In genomic region chr6:120219281-120219680, GRCm38 (mm10) we compare ENCODE assay signal across 19 mouse cellular contexts.
DNase-seq lines count a peak whose midpoint lies in the region; ATAC-seq and TF ChIP-seq lines count a peak whose summit lies in the region.
"Had no signal": no experiment of that assay in that cellular context is flagged by ENCODE, and none has a peak within 500 bp of the region (broad histone marks: within the 10 kb centered on the region; RNA-seq: fewer than 3 reads in every experiment).

No protein-coding gene starts in this region.

- ATAC-seq in liver, postnatal 0 days, result no peak
- no peak for ATAC-seq in erythroid progenitor cell, adult 5-6 weeks (replicated peaks; ENCODE audit: low FRiP score, poor library complexity, severe bottlenecking)
- ATAC-seq: forebrain, embryonic 16.5 days had no signal

- peaks cover 0 to 10% of the 10 kb centered on the region in 2 experiments; a peak in 2 of 4 replicates for H3K36me3 ChIP-seq in MEL (ENCODE audit: control insufficient read depth in 1 of 2, insufficient read depth in 2 of 2, low read length in 2 of 2)
- H3K36me3 ChIP-seq in liver, postnatal 0 days (replicated peaks; ENCODE audit: insufficient read depth, low read length), result no peaks in the 10 kb centered on the region
- H3K36me3 ChIP-seq: embryonic facial prominence, embryonic 12.5 days; heart, embryonic 10.5 days; hindbrain, embryonic 10.5 days; midbrain, embryonic 10.5 days; neural tube, embryonic 12.5 days had no signal

- no peaks in the 10 kb centered on the region for H3K27me3 ChIP-seq in MEL (ENCODE audit: control insufficient read depth in 1 of 2, insufficient read depth in 2 of 2, low read length in 2 of 2)
- H3K27me3 ChIP-seq in liver, postnatal 0 days (ENCODE audit: insufficient read depth, low read length), result no peaks in the 10 kb centered on the region
- H3K27me3 ChIP-seq: embryonic facial prominence, embryonic 12.5 days; neural tube, embryonic 12.5 days had no signal

- no peak overlapping the region for H3K4me3 ChIP-seq in gastrocnemius, adult 2 months
- H3K4me3 ChIP-seq in MEL (ENCODE audit: control insufficient read depth in 1 of 2, insufficient read depth in 1 of 2, low read depth in 2 of 2, low read length in 2 of 2), result no peak overlapping the region
- H3K4me3 ChIP-seq in liver, postnatal 0 days (ENCODE audit: low read depth, low read length), result no peak overlapping the region
- H3K4me3 ChIP-seq: embryonic facial prominence, embryonic 12.5 days; heart, embryonic 10.5 days; hindbrain, embryonic 10.5 days; midbrain, embryonic 10.5 days; neural tube, embryonic 12.5 days had no signal

- peaks cover 2 to 26% of the 10 kb centered on the region in 2 experiments for H3K4me1 ChIP-seq in MEL (ENCODE audit: control insufficient read depth in 1 of 2, insufficient read depth in 2 of 2, low read length in 2 of 2)
- peaks cover 17% of the 10 kb centered on the region for H3K4me1 ChIP-seq in liver, postnatal 0 days (ENCODE audit: insufficient read depth)
- H3K4me1 ChIP-seq: embryonic facial prominence, embryonic 12.5 days; hindbrain, embryonic 10.5 days; midbrain, embryonic 10.5 days; neural tube, embryonic 12.5 days had no signal

- H3K79me2 ChIP-seq in MEL (ENCODE audit: control insufficient read depth, insufficient read depth, low read length, poor library complexity), result no peaks in the 10 kb centered on the region

- 82% methylated on average over 2 of the region's 2 CpGs for WGBS in liver, postnatal 0 days (ENCODE audit: insufficient replicate concordance)

- no peak for TF ChIP-seq EP300 in MEL (IDR thresholded peaks at IDR 0.05; ENCODE audit: low read depth in 1 of 2, low read length in 2 of 2)
- TF ChIP-seq EP300 in liver, postnatal 0 days (IDR thresholded peaks at IDR 0.05; ENCODE audit: low read depth), result no peak

- TF ChIP-seq RAD21 in MEL (IDR thresholded peaks at IDR 0.05; ENCODE audit: low read depth, low read length), result no peak

- H3K9me3 ChIP-seq in MEL (replicated peaks; ENCODE audit: insufficient read depth, low read length), result no peaks in the 10 kb centered on the region
- no peaks in the 10 kb centered on the region for H3K9me3 ChIP-seq in liver, postnatal 0 days (ENCODE audit: low read length)
- H3K9me3 ChIP-seq: embryonic facial prominence, embryonic 12.5 days; heart, embryonic 10.5 days; hindbrain, embryonic 10.5 days; midbrain, embryonic 10.5 days; neural tube, embryonic 12.5 days had no signal

- TF ChIP-seq POLR2A in MEL (IDR thresholded peaks at IDR 0.05; ENCODE audit: control insufficient read depth in 1 of 2, insufficient read depth in 1 of 2, low read depth in 1 of 2, low read length in 2 of 2, poor library complexity in 1 of 2), result no peak

- no peak overlapping the region for H3K9ac ChIP-seq in MEL (ENCODE audit: control insufficient read depth, low read depth, low read length, poor library complexity, severe bottlenecking)
- no peak overlapping the region for H3K9ac ChIP-seq in liver, postnatal 0 days (replicated peaks)
- H3K9ac ChIP-seq: embryonic facial prominence, embryonic 12.5 days; lung, embryonic 14.5 days; neural tube, embryonic 12.5 days had no signal

- peak; percentile 14; the same call in 1 of the 2 replicates for TF ChIP-seq CTCF in gastrocnemius, adult 2 months (IDR thresholded peaks at IDR 0.05)
- TF ChIP-seq CTCF in MEL (IDR thresholded peaks at IDR 0.05 in 2 of 3, conservative IDR thresholded peaks at IDR 0.05 in 1 of 3; ENCODE audit: control insufficient read depth in 1 of 3, insufficient read depth in 1 of 3, low read depth in 2 of 3, low read length in 3 of 3, poor library complexity in 1 of 3, severe bottlenecking in 1 of 3), result peak in 1 of 3 experiments; percentile 41; a peak in 2 of 6 replicates
- peak; percentile 29 for TF ChIP-seq CTCF in liver, postnatal 0 days (IDR thresholded peaks at IDR 0.05; ENCODE audit: low read depth)

- intact Hi-C loops in gastrocnemius, adult 2 months (cut with DNase I), result no loop called here

- H3K4me2 ChIP-seq in liver, postnatal 0 days (ENCODE audit: low read depth, low read length), result no peak overlapping the region
- H3K4me2 ChIP-seq: embryonic facial prominence, embryonic 12.5 days; lung, embryonic 14.5 days; neural tube, embryonic 12.5 days had no signal

- H3K27ac ChIP-seq in gastrocnemius, adult 2 months, result no peak overlapping the region
- no peak overlapping the region for H3K27ac ChIP-seq in MEL (ENCODE audit: control insufficient read depth, low read depth, low read length)
- H3K27ac ChIP-seq in liver, postnatal 0 days (ENCODE audit: low read depth), result no peak overlapping the region
- H3K27ac ChIP-seq: embryonic facial prominence, embryonic 12.5 days; heart, embryonic 10.5 days; hindbrain, embryonic 10.5 days; midbrain, embryonic 10.5 days; neural tube, embryonic 12.5 days had no signal

- no peak for DNase-seq in gastrocnemius, adult 2 months
- DNase-seq in gastrocnemius, postnatal 25 days, result no peak
- peak; percentile 45 for DNase-seq in 3T3-L1 (ENCODE audit: low read depth, low spot score)
- DNase-seq in MEL (ENCODE audit: low read depth, low spot score), result peak; percentile 32
- DNase-seq in liver, postnatal 0 days, result no peak
- no peak for DNase-seq in left cerebral cortex, adult 18-20 months (ENCODE audit: low spot score in 2 of 2)
- DNase-seq in urinary bladder, postnatal 36 days (ENCODE audit: low spot score in 2 of 2), result no peak
- DNase-seq: cerebellum, adult 9-10 months; layer of hippocampus, postnatal 36 days; lung, embryonic 14.5 days; lung, postnatal 4 days; thymus, postnatal 25 days had no signal

TF ChIP-seq in MEL, 35 proteins besides CTCF, POLR2A, EP300 and RAD21:
- no peak for TF ChIP-seq MXI1 (IDR thresholded peaks at IDR 0.05; ENCODE audit: low read depth, low read length)
- peak; percentile 79 for TF ChIP-seq USF1 (IDR thresholded peaks at IDR 0.05; ENCODE audit: low read depth, low read length)

Comparison
In these comparisons a context has a peak if more than half of its experiments do, and no peak if none do; other contexts are left out.
1. DNase-seq: peak in 3T3-L1 (single experiment) and MEL (single experiment); none in gastrocnemius, adult 2 months (single experiment), gastrocnemius, postnatal 25 days (single experiment), liver, postnatal 0 days (single experiment), left cerebral cortex, adult 18-20 months (0 of 2) and urinary bladder, postnatal 36 days (0 of 2).